Mouse (Mus musculus) MEL (cell line): ENCODE results near the gene Rftn1.

Source experiments
- E2F4 ChIP-seq: IDR thresholded peaks from 2 replicates; pipeline ENCODE4 v1.6.1; 2011; ENCODE audit warnings: low read depth, low read length, improper control_type of control experiment, borderline replicate concordance
- EP300 ChIP-seq, 2 experiments: IDR thresholded peaks; 2 replicates each; pipeline ENCODE4 v1.6.1; 2011; ENCODE audit warnings: improper control_type of control experiment in 2 of 2, low read length in 2 of 2, low read depth in 1 of 2, mild to moderate bottlenecking in 1 of 2
- MAFK ChIP-seq: IDR thresholded peaks from 2 replicates; pipeline ENCODE4 v1.6.1; 2011; ENCODE audit warnings: low read depth, mild to moderate bottlenecking, low read length, improper control_type of control experiment, borderline replicate concordance
- SIN3A ChIP-seq: IDR thresholded peaks from 2 replicates; pipeline ENCODE4 v1.6.1; 2012; ENCODE audit warnings: low read length, improper control_type of control experiment, inconsistent platforms
- TCF12 ChIP-seq: IDR thresholded peaks from 2 replicates; pipeline ENCODE4 v1.6.1; 2014; ENCODE audit warnings: low read depth, mild to moderate bottlenecking, inconsistent platforms, low read length, improper control_type of control experiment, moderate library complexity
- USF1 ChIP-seq: IDR thresholded peaks from 2 replicates; pipeline ENCODE4 v1.6.1; 2014; ENCODE audit warnings: low read depth, mild to moderate bottlenecking, inconsistent platforms, low read length, improper control_type of control experiment, moderate library complexity

- TF ChIP-seq TCF12: no peak
- no peak for TF ChIP-seq SIN3A
- no peak for TF ChIP-seq E2F4
- no peak for TF ChIP-seq USF1
- no peak for TF ChIP-seq EP300 (IDR thresholded peaks at IDR 0.05; ENCODE audit: low read depth in 1 of 2, low read length in 2 of 2)
- TF ChIP-seq MAFK: no peak
Measured at GRCm38 (mm10) chr17:50231206-50231605, 40.7 kb upstream of the Rftn1 start.
